Mouse (Mus musculus) lung, adult 2 months (tissue): ENCODE data around the gene Tnpo2.

ENCODE experiments used
- CTCF ChIP-seq: fragments of 200-500 bp; IDR thresholded peaks from 2 replicates; pipeline ENCODE4 v1.5.1; 2011; ENCODE audit warnings: mild to moderate bottlenecking, low read length, control low read depth; ENCODE audit not compliant: insufficient read depth
- POLR2A ChIP-seq: fragments of 200-500 bp; IDR thresholded peaks from 2 replicates; pipeline ENCODE4 v1.6.1; 2011; ENCODE audit warnings: low read depth, mild to moderate bottlenecking, control low read depth, low read length, borderline replicate concordance; ENCODE audit errors: extremely low read depth

DNA sequence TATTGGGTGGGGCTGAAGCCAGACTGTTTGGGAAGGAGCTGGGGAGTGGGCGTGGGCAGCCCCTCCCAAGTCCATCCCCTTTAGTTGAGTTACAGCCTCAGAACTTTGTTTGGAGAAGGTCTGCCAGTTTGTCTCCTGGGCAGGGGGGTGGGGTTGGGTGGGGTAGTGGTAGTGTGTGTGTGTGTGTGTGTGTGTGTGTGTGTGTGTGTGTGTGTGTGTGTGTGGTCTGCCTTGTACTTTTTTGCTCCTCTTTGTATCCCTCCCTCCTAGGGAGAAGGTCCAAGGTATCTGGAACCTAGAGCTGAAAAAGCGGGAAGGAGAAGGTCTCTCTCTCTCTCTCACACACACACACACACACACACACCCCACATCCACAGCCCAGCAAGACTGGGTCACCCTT, 22.3 kb upstream of the Tnpo2 start, which contains the start of gene Best2:
- no peak for TF ChIP-seq CTCF
- no peak for TF ChIP-seq POLR2A
